Mouse (Mus musculus): ENCODE results near the gene Spcs2. TPM values are rescaled to one million over a fixed set of nuclear protein-coding genes. Genes with fewer than 3 reads are reported as not detected.

The Spcs2 gene
- total and polyA plus RNA-seq, 2 experiments from 2014 or later = 79.1 to 146 TPM

DNA sequence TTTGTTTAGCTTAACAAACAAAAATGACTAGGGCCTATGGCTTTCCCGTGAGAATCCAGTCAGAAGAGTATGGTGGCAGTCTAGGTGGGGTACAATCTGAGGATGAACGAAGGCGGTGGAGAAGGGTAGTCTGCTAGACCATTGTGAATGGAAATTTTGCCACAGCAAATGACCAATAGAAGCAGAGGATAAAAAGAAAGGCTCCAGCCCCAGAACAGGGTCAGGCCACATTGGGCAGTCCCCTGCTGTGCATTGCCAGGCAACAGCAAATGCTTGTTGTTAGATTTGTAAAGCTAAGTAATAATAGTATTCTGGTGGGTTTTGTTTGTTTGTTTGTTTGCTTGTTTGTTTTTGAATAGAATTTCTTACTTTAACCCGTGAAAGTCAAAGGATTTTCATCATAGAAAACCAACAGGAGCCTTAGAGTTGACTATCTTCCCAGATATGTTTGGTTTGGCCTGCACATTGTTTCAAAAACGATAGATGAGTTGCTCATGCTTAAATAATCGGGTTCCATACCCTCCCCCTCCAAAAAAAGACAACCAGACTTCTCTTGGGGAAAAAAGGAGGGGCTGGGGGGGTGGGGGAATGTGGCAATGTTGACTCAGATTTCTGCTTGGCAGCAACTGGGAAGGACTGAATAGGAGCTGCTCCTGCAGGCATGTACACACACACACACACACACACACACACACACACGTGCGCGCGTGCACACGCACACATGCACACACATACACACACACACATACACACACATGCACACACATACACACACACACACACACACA, 1.2 kb upstream of the Spcs2 start:
- DNase-seq (ENCODE audit: low spot score) (no peak), ATAC-seq (ENCODE audit: insufficient read depth, low read depth) (no peak)
- Histone ChIP-seq H3K9me3 (replicated peaks; ENCODE audit: control insufficient read depth, low read length) (no peaks in the 10 kb centered on the region), H3K36me3 (replicated peaks; ENCODE audit: control insufficient read depth, insufficient read depth, low read length) (no peaks in the 10 kb centered on the region), H3K4me1 (ENCODE audit: control insufficient read depth, insufficient read depth) (0 out of 2 replicates have a peak, but pooled peaks cover 5% of the 10 kb centered on the region), H3K4me2 (ENCODE audit: low read depth, low read length) (no peak overlapping the region), H3K27ac (ENCODE audit: low read depth) (peak overlapping the region; percentile 16; the same call in 1 of the 2 replicates), H3K27me3 (ENCODE audit: control insufficient read depth, insufficient read depth, low read length) (no peaks in the 10 kb centered on the region), H3K9ac (replicated peaks; ENCODE audit: low read depth, low read length) (no peak overlapping the region), H3K4me3 (ENCODE audit: low read depth, low read length) (no peak overlapping the region)
- TF ChIP-seq CTCF (IDR thresholded peaks at IDR 0.05; ENCODE audit: low read depth) = no peak
- no peak for TF ChIP-seq EP300 (IDR thresholded peaks at IDR 0.05; ENCODE audit: low read depth)
- WGBS = 64% methylated on average over 11 of the region's 11 CpGs

DNA sequence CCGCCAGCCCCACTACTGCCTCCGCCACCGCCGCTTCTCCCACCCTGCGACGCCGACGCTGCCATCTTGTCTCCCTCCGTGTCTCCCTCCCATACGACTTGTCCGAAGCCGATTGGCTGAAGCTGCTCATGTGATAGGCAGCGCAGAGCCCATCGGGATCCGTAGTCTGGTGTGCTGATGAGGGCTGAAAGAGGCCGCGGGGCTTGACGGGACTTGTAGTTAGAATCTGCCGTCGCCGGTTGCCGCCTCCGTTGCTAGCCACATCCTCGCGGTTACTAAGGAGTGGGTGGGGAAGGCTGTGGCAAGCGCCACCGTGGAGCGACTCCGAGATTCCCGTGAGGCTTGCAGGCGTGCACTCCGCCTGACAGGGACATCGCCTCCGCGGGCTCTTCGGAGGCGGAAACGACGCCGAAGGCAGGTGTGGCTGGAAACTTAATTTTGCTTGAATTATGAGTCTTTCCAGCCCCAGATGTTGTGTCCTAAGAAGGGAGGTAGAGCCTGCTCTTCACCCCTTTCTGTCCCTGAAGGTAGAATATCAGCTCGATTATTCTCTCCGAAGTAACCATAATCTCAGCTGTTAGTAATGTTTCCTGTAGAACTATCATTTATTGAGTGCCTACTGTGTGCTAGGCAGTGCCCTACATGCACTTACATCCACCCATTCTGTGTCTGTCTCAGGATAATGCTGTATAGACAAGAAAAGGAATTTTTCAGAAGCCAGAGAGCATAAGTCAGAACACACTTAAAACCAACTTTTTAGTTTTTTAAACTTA, 4.3 kb downstream of the Spcs2 start, which contains the start of gene Xrra1:
Gene Xrra1 (plus strand): TSS at position 304 of the 773 bp plus-strand sequence.
- peak within 1 kb of the TSS; percentile 94 for H3K4me3 ChIP-seq (ENCODE audit: low read depth, low read length)
- peak within 1 kb of the TSS; percentile 79 for H3K27ac ChIP-seq (ENCODE audit: low read depth)
- H3K4me2 ChIP-seq (ENCODE audit: low read depth, low read length) = peak within 1 kb of the TSS; percentile 68
- H3K9ac ChIP-seq (replicated peaks; ENCODE audit: low read depth, low read length) = peak within 1 kb of the TSS; percentile 87
- peaks cover 9% of the 10 kb centered on the region for H3K4me1 ChIP-seq (ENCODE audit: control insufficient read depth, insufficient read depth)
- peaks cover 10% of the 10 kb centered on the region for H3K36me3 ChIP-seq (replicated peaks; ENCODE audit: control insufficient read depth, insufficient read depth, low read length)
- no peaks in the 10 kb centered on the region for H3K9me3 ChIP-seq (replicated peaks; ENCODE audit: control insufficient read depth, low read length)
- TF ChIP-seq EP300 (IDR thresholded peaks at IDR 0.05; ENCODE audit: low read depth) = no peak
- TF ChIP-seq CTCF (IDR thresholded peaks at IDR 0.05; ENCODE audit: low read depth) = no peak
- WGBS = 1% methylated on average over 42 of the region's 42 CpGs
- no peaks in the 10 kb centered on the region for H3K27me3 ChIP-seq (ENCODE audit: control insufficient read depth, insufficient read depth, low read length)
- ATAC-seq (ENCODE audit: insufficient read depth, low read depth) (peak; percentile 98), DNase-seq (ENCODE audit: low spot score) (peak; percentile 99)

GRCm38 (mm10) chr7:99858175-99858812, 5.0 kb downstream of the Spcs2 start:
- peak overlapping the region; percentile 94 for H3K4me3 ChIP-seq (ENCODE audit: low read depth, low read length)
- WGBS = under 1% methylated on average over 18 of the region's 19 CpGs
- peak; percentile 19 for ATAC-seq (ENCODE audit: insufficient read depth, low read depth)

GRCm38 (mm10) chr7:99856266-99856861, 6.9 kb downstream of the Spcs2 start:
- Histone ChIP-seq H3K9ac (replicated peaks; ENCODE audit: low read depth, low read length) (no peak overlapping the region), H3K4me2 (ENCODE audit: low read depth, low read length) (no peak overlapping the region; the same call in 1 of the 2 replicates), H3K4me3 (ENCODE audit: low read depth, low read length) (no peak overlapping the region), H3K9me3 (replicated peaks; ENCODE audit: control insufficient read depth, low read length) (no peaks in the 10 kb centered on the region), H3K27me3 (ENCODE audit: control insufficient read depth, insufficient read depth, low read length) (no peaks in the 10 kb centered on the region), H3K4me1 (ENCODE audit: control insufficient read depth, insufficient read depth) (peaks cover 12% of the 10 kb centered on the region), H3K36me3 (replicated peaks; ENCODE audit: control insufficient read depth, insufficient read depth, low read length) (peaks cover 22% of the 10 kb centered on the region), H3K27ac (ENCODE audit: low read depth) (no peak overlapping the region; the same call in 1 of the 2 replicates)
- DNase-seq (ENCODE audit: low spot score) = no peak
- WGBS = 76% methylated on average over 14 of the region's 14 CpGs
- TF ChIP-seq EP300 (IDR thresholded peaks at IDR 0.05; ENCODE audit: low read depth) (no peak), CTCF (IDR thresholded peaks at IDR 0.05; ENCODE audit: low read depth) (no peak)
- ATAC-seq (ENCODE audit: insufficient read depth, low read depth) = no peak

More at GRCm38 (mm10) chr7:99858175-99858812, 5.0 kb downstream of the Spcs2 start:
- Histone ChIP-seq H3K9me3 (replicated peaks; ENCODE audit: control insufficient read depth, low read length) (no peaks in the 10 kb centered on the region), H3K36me3 (replicated peaks; ENCODE audit: control insufficient read depth, insufficient read depth, low read length) (peaks cover 17% of the 10 kb centered on the region), H3K27me3 (ENCODE audit: control insufficient read depth, insufficient read depth, low read length) (no peaks in the 10 kb centered on the region), H3K9ac (replicated peaks; ENCODE audit: low read depth, low read length) (peak overlapping the region; percentile 87), H3K4me2 (ENCODE audit: low read depth, low read length) (peak overlapping the region; percentile 68), H3K27ac (ENCODE audit: low read depth) (peak overlapping the region; percentile 79), H3K4me1 (ENCODE audit: control insufficient read depth, insufficient read depth) (peaks cover 9% of the 10 kb centered on the region)
- TF ChIP-seq CTCF (IDR thresholded peaks at IDR 0.05; ENCODE audit: low read depth) = no peak
- no peak for TF ChIP-seq EP300 (IDR thresholded peaks at IDR 0.05; ENCODE audit: low read depth)
- DNase-seq (ENCODE audit: low spot score) = no peak

DNA sequence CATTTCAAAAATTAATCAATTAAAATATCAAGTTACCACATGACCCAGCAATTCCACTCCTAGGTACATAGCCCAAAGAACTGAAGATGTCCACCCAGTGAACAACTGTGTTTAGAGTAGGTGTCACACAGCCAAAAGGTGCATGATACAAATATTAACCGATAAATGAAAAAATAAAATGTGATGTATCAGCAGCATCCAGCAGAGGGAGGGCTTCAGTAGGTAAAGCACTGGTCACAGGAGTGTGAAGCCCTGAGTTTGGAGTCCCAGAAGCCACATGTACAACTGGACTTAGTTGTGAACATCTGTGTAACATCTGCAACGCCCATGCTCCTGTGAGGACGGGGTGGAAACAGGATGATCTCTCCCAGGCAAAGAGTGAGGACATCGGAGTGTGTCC, 9.0 kb downstream of the Spcs2 start:
- 70% methylated on average over 4 of the region's 4 CpGs for WGBS
- TF ChIP-seq EP300 (IDR thresholded peaks at IDR 0.05; ENCODE audit: low read depth) = no peak

More for the DNA sequence above, 9.0 kb downstream of the Spcs2 start:
- Histone ChIP-seq H3K27ac (ENCODE audit: low read depth) (no peak overlapping the region), H3K4me3 (ENCODE audit: low read depth, low read length) (no peak overlapping the region), H3K9ac (replicated peaks; ENCODE audit: low read depth, low read length) (no peak overlapping the region), H3K36me3 (replicated peaks; ENCODE audit: control insufficient read depth, insufficient read depth, low read length) (peaks cover 22% of the 10 kb centered on the region), H3K9me3 (replicated peaks; ENCODE audit: control insufficient read depth, low read length) (no peaks in the 10 kb centered on the region), H3K27me3 (ENCODE audit: control insufficient read depth, insufficient read depth, low read length) (no peaks in the 10 kb centered on the region), H3K4me1 (ENCODE audit: control insufficient read depth, insufficient read depth) (peaks cover 13% of the 10 kb centered on the region), H3K4me2 (ENCODE audit: low read depth, low read length) (no peak overlapping the region)
- DNase-seq (ENCODE audit: low spot score) (no peak), ATAC-seq (ENCODE audit: insufficient read depth, low read depth) (no peak)

Data from heart, postnatal 0 days (tissue).